Mouse (Mus musculus) liver, adult 2 months (tissue): Measurements from ENCODE around the gene Akr1c19. TPM values are rescaled to one million over a fixed set of nuclear protein-coding genes. Genes with fewer than 3 reads are reported as not detected.
"Not testable (repeated sequence)": the region's sequence is repeated elsewhere in the genome, so short reads cannot be mapped to it uniquely, and the experiment has no call there.

ENCODE experiments used
- DNase-seq: peaks from one replicate; pipeline ENCODE4 v3.0.0-alpha.2; 2011; ENCODE audit warnings: low read depth, low spot score; ENCODE audit errors: extremely low read depth
- H3K27ac ChIP-seq: fragments of 200-500 bp; replicated peaks from 2 replicates; pipeline ENCODE4 v1.5.1; 2012; ENCODE audit warnings: low read depth, mild to moderate bottlenecking, control low read depth, inconsistent platforms, low read length; ENCODE audit not compliant: insufficient read depth
- H3K27me3 ChIP-seq: fragments of 200-500 bp; 2 replicates; pipeline ENCODE4 v1.6.1; 2012; ENCODE audit warnings: mild to moderate bottlenecking, moderate library complexity, low read length, inconsistent platforms; ENCODE audit not compliant: control insufficient read depth, insufficient read depth
- H3K36me3 ChIP-seq: fragments of 200-500 bp; 2 replicates; pipeline ENCODE4 v1.6.1; 2012; ENCODE audit warnings: low read length, inconsistent platforms; ENCODE audit not compliant: control insufficient read depth, insufficient read depth
- H3K4me1 ChIP-seq: fragments of 200-500 bp; 2 replicates; pipeline ENCODE4 v1.6.1; 2011; ENCODE audit warnings: low read length; ENCODE audit not compliant: control insufficient read depth, insufficient read depth
- H3K4me3 ChIP-seq: fragments of 200-500 bp; 2 replicates; pipeline ENCODE4 v1.5.1; 2011; ENCODE audit warnings: low read depth, mild to moderate bottlenecking, control low read depth, low read length, moderate library complexity; ENCODE audit not compliant: insufficient read depth
- H3K79me2 ChIP-seq: fragments of 200-500 bp; 2 replicates; pipeline ENCODE4 v1.6.1; 2012; ENCODE audit warnings: inconsistent platforms, mild to moderate bottlenecking, low read length, moderate library complexity; ENCODE audit not compliant: control insufficient read depth, insufficient read depth
- H3K9ac ChIP-seq: fragments of 200-500 bp; 2 replicates; pipeline ENCODE4 v1.6.1; 2012; ENCODE audit warnings: low read depth, mild to moderate bottlenecking, control low read depth, inconsistent platforms, low read length
- CTCF ChIP-seq: fragments of 200-500 bp; IDR thresholded peaks from 2 replicates; pipeline ENCODE4 v1.5.1; 2011; ENCODE audit warnings: low read depth, low read length, control low read depth
- POLR2A ChIP-seq: fragments of 200-500 bp; IDR thresholded peaks from 2 replicates; pipeline ENCODE4 v1.6.1; 2011; ENCODE audit warnings: low read length, control low read depth; ENCODE audit not compliant: insufficient read depth; ENCODE audit errors: extremely low read depth
- WGBS: fragments of 180-500 bp; shearing (Covaris S2); methylation state at CpG from one replicate; pipeline ENCODE4 v1.1.7; 2018; 5-methylcytosine and 5-hydroxymethylcytosine counted together
- polyA plus RNA-seq: library from polyadenylated mRNA; depleted of rRNA; stranded (reverse); fragments of >200 nt; gene quantifications from 2 replicates; pipeline ENCODE4 v1.2.3, GENCODE M21; 2012
- total RNA-seq: library from RNA; depleted of rRNA; stranded (reverse); fragments of >200 nt; gene quantifications from 2 replicates; pipeline ENCODE4 v1.2.3, GENCODE M21; 2014

Gene Akr1c19
- total and polyA plus RNA-seq, 2 experiments: 25.8 to 182 TPM

- Histone ChIP-seq H3K4me1 (peaks cover 14% of the 10 kb centered on the region), H3K27ac (peak overlapping the region; percentile 54; the same call in 1 of the 2 replicates), H3K79me2 (no peaks in the 10 kb centered on the region; the same call in 1 of the 2 replicates), H3K27me3 (no peaks in the 10 kb centered on the region), H3K9ac (no peak overlapping the region), H3K36me3 (peaks cover 7% of the 10 kb centered on the region), H3K4me3 (no peak overlapping the region)
- DNase-seq: peak; percentile 59
- 72% methylated on average over 8 of the region's 8 CpGs for WGBS
- TF ChIP-seq CTCF (no peak), POLR2A (no peak)
These were observed 2.5 kb downstream of the Akr1c19 start for GRCm38 (mm10) chr13:4230841-4231623.

- Histone ChIP-seq H3K27ac (peak overlapping the region; percentile 67; the same call in 1 of the 2 replicates), H3K79me2 (no peaks in the 10 kb centered on the region; the same call in 1 of the 2 replicates), H3K27me3 (no peaks in the 10 kb centered on the region), H3K36me3 (peaks cover 18% of the 10 kb centered on the region), H3K9ac (no peak overlapping the region), H3K4me3 (no peak overlapping the region), H3K4me1 (peaks cover 16% of the 10 kb centered on the region)
- WGBS: 35% methylated on average over 1 of the region's 1 CpGs
- no peak for DNase-seq
- no peak for TF ChIP-seq CTCF
- no peak for TF ChIP-seq POLR2A
These were observed 4.6 kb downstream of the Akr1c19 start for GRCm38 (mm10) chr13:4233135-4233534.

- peak overlapping the region; percentile 74 for H3K9ac ChIP-seq
- 22% methylated on average over 3 of the region's 3 CpGs for WGBS
- peaks cover 23% of the 10 kb centered on the region for H3K36me3 ChIP-seq
- DNase-seq: peak; percentile 99
- no peaks in the 10 kb centered on the region for H3K27me3 ChIP-seq
- peaks cover 16% of the 10 kb centered on the region for H3K4me1 ChIP-seq
- TF ChIP-seq CTCF (no peak), POLR2A (no peak)
- no peaks in the 10 kb centered on the region; the same call in 1 of the 2 replicates for H3K79me2 ChIP-seq
- H3K4me3 ChIP-seq: peak overlapping the region; percentile 77
- H3K27ac ChIP-seq: peak overlapping the region; percentile 88
These were observed 5.2 kb downstream of the Akr1c19 start for GRCm38 (mm10) chr13:4233536-4234172.

GRCm38 (mm10) chr13:4244861-4245559 lies 16.5 kb downstream of the Akr1c19 start:
- peak; percentile 55 for DNase-seq
- H3K27ac ChIP-seq: no peak overlapping the region
- no peak for TF ChIP-seq POLR2A
- H3K4me3 ChIP-seq: no peak overlapping the region
- H3K27me3 ChIP-seq: no peaks in the 10 kb centered on the region
- no peaks in the 10 kb centered on the region for H3K4me1 ChIP-seq
- H3K79me2 ChIP-seq: no peaks in the 10 kb centered on the region
- 23% methylated on average over 13 of the region's 13 CpGs for WGBS
- H3K9ac ChIP-seq: no peak overlapping the region
- peaks cover 48% of the 10 kb centered on the region for H3K36me3 ChIP-seq

GRCm38 (mm10) chr13:4249347-4249746 lies 20.8 kb downstream of the Akr1c19 start:
- Histone ChIP-seq H3K27me3 (no peaks in the 10 kb centered on the region), H3K36me3 (peaks cover 25% of the 10 kb centered on the region), H3K79me2 (no peaks in the 10 kb centered on the region), H3K4me3 (no peak overlapping the region), H3K27ac (no peak overlapping the region), H3K9ac (no peak overlapping the region), H3K4me1 (no peaks in the 10 kb centered on the region)
- WGBS: 89% methylated on average over 3 of the region's 3 CpGs
- TF ChIP-seq CTCF: no peak
- no peak for TF ChIP-seq POLR2A
- DNase-seq: no peak

- H3K79me2 ChIP-seq, H3K9ac ChIP-seq, H3K4me1 ChIP-seq, H3K27me3 ChIP-seq, H3K27ac ChIP-seq, H3K4me3 ChIP-seq, DNase-seq: not testable (repeated sequence)
- H3K36me3 ChIP-seq: peaks cover 14% of the 10 kb centered on the region; the same call in 1 of the 2 replicates
These were observed 28.4 kb downstream of the Akr1c19 start for GRCm38 (mm10) chr13:4256894-4257293.
